Mouse (Mus musculus) neutrophil, adult 65 days (primary cell): ENCODE results near the gene Ube2f. TPM values are rescaled to one million over a fixed set of nuclear protein-coding genes. Genes with fewer than 3 reads are reported as not detected.

Experiments used
- total RNA-seq: library from RNA; stranded (reverse); gene quantifications from 2 replicates; pipeline ENCODE4 v1.2.4, GENCODE M21; 2023

Ube2f gene
- total RNA-seq: 67.0 and 93.4 TPM in 2 replicates

DNA sequence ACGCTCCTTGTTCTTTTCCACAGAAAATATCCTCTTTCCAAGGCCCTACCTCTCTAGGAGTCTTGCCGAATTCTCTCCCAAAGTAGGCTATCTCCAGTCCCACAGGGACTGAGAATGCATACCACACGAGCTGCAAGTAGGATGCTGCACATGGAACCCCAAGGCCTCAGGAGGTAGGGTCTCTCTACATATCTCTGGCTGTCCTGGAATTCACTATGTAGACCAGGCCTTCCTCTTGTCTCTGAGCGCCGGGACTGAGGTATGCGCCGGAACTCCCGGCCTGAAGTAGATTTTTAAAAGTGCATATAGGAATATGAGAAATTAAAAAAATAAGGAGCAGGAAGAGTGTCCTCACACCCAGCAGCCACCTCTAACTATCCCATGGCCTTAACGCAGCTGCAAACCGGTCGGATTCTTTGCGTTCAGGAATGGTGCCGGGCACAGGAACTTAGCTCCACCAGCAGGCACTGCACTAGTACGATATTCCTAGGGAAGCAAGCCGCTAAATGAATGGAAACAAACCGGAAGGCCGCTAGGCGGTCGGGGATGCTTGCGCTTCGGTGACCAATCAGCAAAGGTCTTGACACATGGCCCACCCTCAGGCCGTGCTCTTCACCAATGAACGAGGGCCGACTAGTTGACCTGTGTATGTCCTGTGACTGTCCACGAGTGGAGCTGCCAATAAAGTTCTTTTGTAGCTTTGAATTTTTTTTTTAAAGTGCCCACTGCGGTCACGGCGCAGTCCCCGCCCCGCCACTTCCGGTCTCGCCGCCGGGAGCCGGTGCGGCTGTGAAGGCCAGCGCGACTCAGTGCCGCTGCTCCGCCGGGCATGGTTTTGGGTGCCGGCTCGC, at the start of gene Ube2f:
Gene Ube2f, plus strand, starts transcription at position 741 of the 851 bp plus-strand sequence.

DNA sequence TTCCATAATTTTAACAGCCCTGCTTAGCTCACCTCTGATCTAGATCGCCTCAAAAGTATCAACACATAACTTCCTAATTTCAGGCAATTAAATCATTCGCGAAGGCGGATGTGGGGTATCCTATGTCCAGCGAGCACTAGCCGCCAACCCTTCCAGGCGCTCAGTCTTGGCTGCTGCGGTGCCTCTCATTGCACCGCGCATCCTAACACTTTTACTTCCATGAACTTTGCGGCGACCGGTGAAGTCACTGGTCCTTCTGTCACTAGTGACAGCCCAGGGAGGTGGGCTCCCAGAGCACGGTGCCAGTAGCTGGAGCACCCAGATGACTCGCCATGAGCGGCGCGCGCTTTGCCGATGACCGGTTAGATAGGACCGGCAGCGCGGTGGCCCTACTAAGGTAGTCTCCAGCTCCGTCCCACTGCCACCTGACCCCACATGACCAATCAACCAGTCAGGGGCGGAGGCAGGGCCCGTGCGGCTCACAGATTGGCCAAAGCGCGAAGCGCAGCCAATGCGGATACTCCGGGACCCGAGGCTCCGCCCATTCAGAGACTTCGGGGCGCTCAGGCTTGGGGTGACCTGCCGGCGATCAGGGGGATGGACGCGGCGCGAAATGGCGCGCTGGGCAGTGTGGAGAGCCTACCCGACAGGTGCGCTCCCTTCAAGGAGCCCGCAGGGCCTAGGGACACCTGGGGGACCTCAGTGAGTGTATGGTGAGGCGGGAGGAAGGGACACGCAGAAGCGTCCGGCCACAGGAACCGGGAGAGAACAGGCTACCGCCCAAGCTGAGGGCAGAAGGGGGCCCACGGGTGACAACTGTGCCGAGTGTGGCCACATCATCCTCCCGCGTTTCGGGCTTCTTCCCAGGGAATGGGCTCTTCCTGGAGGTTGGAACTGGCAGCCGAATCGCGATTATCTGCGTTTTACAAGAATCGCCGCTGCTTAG, 48.0 kb downstream of the Ube2f start, which contains the start of gene Scly:
Gene Scly, plus strand, starts transcription at position 540 of the 946 bp plus-strand sequence.

DNA sequence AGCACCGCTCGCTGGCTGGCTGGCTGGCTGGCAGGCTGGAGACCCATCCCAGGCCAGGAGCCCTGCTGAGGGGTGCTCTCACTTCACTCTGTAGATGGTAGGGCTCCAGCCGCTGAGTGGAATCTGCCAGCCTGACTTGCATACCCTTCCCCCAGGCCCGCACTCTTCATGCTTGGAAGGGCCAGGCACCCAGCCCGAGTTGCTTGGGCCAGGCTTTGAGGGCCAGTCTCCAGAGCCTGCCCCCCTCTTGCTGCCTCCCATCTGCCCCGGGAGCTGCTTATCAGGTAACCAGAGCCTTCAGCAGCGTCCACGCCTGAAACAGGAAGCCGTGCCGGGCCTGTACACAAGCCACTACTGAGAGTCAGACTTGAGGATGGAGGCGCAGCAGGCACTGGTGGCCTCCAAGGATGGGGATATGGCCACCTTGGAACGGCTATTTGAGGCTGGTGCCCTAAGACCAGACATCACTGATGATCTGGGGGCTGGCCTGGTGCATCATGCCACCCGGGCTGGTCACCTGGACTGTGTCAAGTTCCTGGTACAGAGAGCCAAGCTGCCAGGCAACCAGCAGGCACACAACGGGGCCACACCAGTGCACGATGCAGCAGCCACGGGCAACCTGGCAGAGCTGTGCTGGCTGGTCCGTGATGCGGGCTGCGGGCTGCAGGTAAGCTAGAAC, 71.8 kb downstream of the Ube2f start, which contains the start of gene Espnl:
Gene Espnl, plus strand, starts transcription at position 316 of the 679 bp plus-strand sequence.

Other genes with a start within 250 kb of the Ube2f start
- gene Rbm44, start 105.2 kb upstream of the Ube2f start, total RNA-seq: 0.75 and 1.6 TPM in 2 replicates
- 25.7 and 27.2 TPM in 2 replicates for gene Ramp1, start 70.5 kb upstream of the Ube2f start, total RNA-seq
- gene Scly, start 48.0 kb downstream of the Ube2f start, total RNA-seq: 13.1 and 13.8 TPM in 2 replicates
- 0.09 TPM in 1 of 2 replicates, not detected in the other for gene Espnl, start 71.8 kb downstream of the Ube2f start, total RNA-seq
- not detected in 2 replicates for gene Klhl30, start 100.7 kb downstream of the Ube2f start, total RNA-seq
- 0.23 and 0.32 TPM in 2 replicates for gene Erfe, start 116.1 kb downstream of the Ube2f start, total RNA-seq
- gene Ilkap, start 148.5 kb downstream of the Ube2f start, total RNA-seq: 57.4 and 80.4 TPM in 2 replicates
- gene Hes6, start 163.7 kb downstream of the Ube2f start, total RNA-seq: 19.6 and 19.8 TPM in 2 replicates
- 120 and 222 TPM in 2 replicates for gene Per2, start 209.0 kb downstream of the Ube2f start, total RNA-seq
- 1.1 and 1.6 TPM in 2 replicates for gene Traf3ip1, start 244.3 kb downstream of the Ube2f start, total RNA-seq